Mouse (Mus musculus) neural tube, embryonic 11.5 days (tissue): Measurements from ENCODE around the gene Iqgap1. TPM values are rescaled to one million over a fixed set of nuclear protein-coding genes. Genes with fewer than 3 reads are reported as not detected.
A peak's percentile ranks its signal among the peaks of the same experiment; 100 is the strongest.

Source experiments
- ATAC-seq: fragments of 200-750 bp; cut with Nextera tagmentation; 2 replicates; pipeline ENCODE4 v1.8.0; 2017; ENCODE audit warnings: moderate number of reproducible peaks, mild to moderate bottlenecking, moderate TSS enrichment, moderate library complexity; ENCODE audit not compliant: insufficient read depth, low FRiP score, low TSS enrichment
- DNase-seq: peaks from one replicate; pipeline ENCODE4 v3.0.0-alpha.2; 2015; ENCODE audit warnings: low spot score
- H3K27ac ChIP-seq: fragments of 300-500 bp; sonication (generic); 2 replicates; pipeline ENCODE4 v1.5.1; 2014; ENCODE audit warnings: low read depth, mild to moderate bottlenecking, low read length
- H3K27me3 ChIP-seq: fragments of 300-500 bp; sonication (generic); 2 replicates; pipeline ENCODE4 v1.6.1; 2014; ENCODE audit warnings: mild to moderate bottlenecking, low read length, mixed read lengths; ENCODE audit not compliant: control insufficient read depth, insufficient read depth
- H3K36me3 ChIP-seq: fragments of 300-500 bp; sonication (generic); 2 replicates; pipeline ENCODE4 v1.6.1; 2014; ENCODE audit warnings: mild to moderate bottlenecking, low read length, moderate library complexity, mixed read lengths; ENCODE audit not compliant: control insufficient read depth, insufficient read depth
- H3K4me1 ChIP-seq: fragments of 300-500 bp; sonication (generic); 2 replicates; pipeline ENCODE4 v1.6.1; 2014; ENCODE audit warnings: low read length, mixed read lengths; ENCODE audit not compliant: control insufficient read depth, insufficient read depth
- H3K4me2 ChIP-seq: fragments of 300-500 bp; sonication (generic); 2 replicates; pipeline ENCODE4 v1.6.1; 2014; ENCODE audit warnings: low read depth, mild to moderate bottlenecking, moderate library complexity
- H3K4me3 ChIP-seq: fragments of 300-500 bp; sonication (generic); 2 replicates; pipeline ENCODE4 v1.5.1; 2014; ENCODE audit warnings: low read depth, low read length
- H3K9ac ChIP-seq: fragments of 300-500 bp; sonication (generic); 2 replicates; pipeline ENCODE4 v1.6.1; 2014; ENCODE audit warnings: mild to moderate bottlenecking, low read length
- H3K9me3 ChIP-seq: fragments of 300-500 bp; sonication (generic); 2 replicates; pipeline ENCODE4 v1.6.1; 2016; ENCODE audit warnings: low read length; ENCODE audit not compliant: control insufficient read depth
- WGBS: fragments of 180-500 bp; shearing (Covaris S2); extraction: QIAGEN DNeasy Blood & Tissue Kit; methylation state at CpG from one replicate; pipeline ENCODE4 v1.1.7; 2014; 5-methylcytosine and 5-hydroxymethylcytosine counted together
- polyA plus RNA-seq: library from polyadenylated mRNA; unstranded; fragments of >200 nt; fragmentation: Nextera tagmentation; extraction: Ambion mirVana; gene quantifications from 2 replicates; pipeline ENCODE4 v1.2.1, GENCODE M21; 2014

Gene Iqgap1
- polyA plus RNA-seq, 1 experiment from 2014 or later: 26.4 TPM

DNA sequence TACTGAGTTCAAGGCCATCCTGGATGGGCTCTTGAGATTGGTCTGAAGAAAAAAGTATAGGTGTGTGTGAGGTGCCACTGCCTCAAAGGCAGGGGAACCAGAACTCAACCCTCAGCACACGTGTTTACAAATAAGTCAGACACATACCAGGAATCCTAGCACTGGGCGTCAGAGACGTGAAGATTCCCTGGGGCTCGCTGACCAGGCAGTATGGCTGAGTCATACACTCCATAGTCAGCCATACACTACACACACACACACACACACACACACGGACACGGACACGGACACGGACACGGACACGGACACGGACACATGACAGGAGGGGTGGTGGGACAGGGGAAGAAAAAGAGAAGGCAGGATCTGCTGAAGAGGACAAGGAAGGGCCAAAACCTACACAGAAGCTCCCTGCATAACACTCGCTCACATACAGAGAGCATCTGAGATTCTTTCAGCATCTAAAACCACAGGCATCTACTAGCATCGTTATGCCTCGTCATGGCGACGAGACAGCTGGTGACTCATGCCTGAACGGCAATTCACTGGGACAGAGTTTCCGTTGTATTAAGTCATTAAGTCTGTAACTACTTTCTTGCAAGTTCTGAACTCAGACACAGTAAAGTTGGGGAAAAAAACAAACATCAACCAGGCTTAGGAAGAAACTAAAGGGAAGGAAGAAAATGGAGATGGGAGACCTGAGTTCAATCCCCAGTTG, 2.5 kb upstream of the Iqgap1 start:
- H3K9me3 ChIP-seq: no peaks in the 10 kb centered on the region
- no peak for ATAC-seq
- no peak for DNase-seq
- no peak overlapping the region for H3K4me3 ChIP-seq
- H3K27ac ChIP-seq: no peak overlapping the region
- no peak overlapping the region for H3K4me2 ChIP-seq
- no peak overlapping the region for H3K9ac ChIP-seq
- H3K4me1 ChIP-seq: no peaks in the 10 kb centered on the region
- H3K27me3 ChIP-seq: no peaks in the 10 kb centered on the region
- WGBS: 78% methylated on average over 18 of the region's 18 CpGs
- H3K36me3 ChIP-seq: no peaks in the 10 kb centered on the region

DNA sequence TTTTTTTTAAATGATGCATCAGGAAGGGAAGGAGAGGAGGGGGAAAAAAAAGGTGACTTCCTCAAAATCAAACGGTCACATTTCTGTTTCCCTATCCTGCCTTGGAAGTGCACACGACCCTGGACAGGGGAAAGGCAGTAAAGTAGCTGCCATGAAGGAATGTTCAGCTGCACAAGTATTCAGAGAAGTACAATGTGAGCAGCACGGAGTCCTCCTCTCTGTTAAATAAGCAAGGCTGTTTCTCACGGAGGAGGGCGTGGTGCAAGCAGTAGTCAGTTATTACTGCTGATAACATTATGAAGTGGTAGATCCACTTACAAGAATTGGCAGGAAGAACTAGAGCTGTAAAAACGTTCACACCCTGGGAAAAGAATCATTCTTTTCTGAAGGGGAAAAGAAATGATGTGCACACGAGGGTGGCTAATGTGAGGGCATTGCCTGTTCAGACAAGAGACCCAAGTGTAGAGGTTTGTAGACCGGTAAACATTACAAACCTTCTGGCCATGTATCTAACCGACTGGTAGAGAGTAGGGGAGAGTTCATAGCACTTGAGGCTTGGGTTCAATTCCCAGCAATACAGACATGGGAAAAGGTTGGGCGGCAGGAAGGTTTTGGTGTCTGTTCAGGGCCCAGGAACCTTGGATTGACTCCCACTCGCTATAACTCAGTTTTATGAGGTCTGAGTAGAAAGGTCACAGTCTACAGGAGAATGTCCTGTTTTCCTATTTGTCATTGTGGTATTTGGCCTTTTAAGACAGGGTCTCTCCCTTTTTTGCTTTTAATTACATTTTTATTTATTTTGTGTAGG, 1.7 kb downstream of the Iqgap1 start:
- H3K4me3 ChIP-seq: no peak overlapping the region
- no peaks in the 10 kb centered on the region for H3K36me3 ChIP-seq
- no peak overlapping the region for H3K9ac ChIP-seq
- no peaks in the 10 kb centered on the region for H3K9me3 ChIP-seq
- H3K4me1 ChIP-seq: no peaks in the 10 kb centered on the region
- 72% methylated on average over 11 of the region's 11 CpGs for WGBS
- no peaks in the 10 kb centered on the region for H3K27me3 ChIP-seq
- no peak for DNase-seq
- H3K27ac ChIP-seq: no peak overlapping the region
- H3K4me2 ChIP-seq: no peak overlapping the region
- ATAC-seq: no peak

DNA sequence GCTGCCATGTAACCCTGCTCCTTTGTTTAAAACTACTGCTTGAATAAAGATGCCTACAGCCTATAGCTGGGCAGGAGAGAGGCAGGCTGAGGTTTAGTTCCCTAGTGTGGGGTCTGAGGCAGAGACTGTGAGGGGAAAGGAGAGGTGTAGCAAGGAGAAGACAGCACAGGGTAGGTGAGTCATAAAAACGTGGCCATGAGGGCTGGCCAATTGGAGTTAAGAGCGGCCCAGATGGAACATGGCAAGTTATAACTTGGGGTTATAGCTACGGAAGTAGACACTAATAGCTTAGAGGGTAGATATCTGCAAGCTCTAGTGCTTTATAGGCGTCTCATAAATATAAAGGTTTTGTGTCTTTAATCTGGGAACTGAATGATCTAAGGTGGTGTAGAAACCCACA, 2.5 kb downstream of the Iqgap1 start:
- ATAC-seq: no peak

GRCm38 (mm10) chr7:80820838-80821237, 4.9 kb downstream of the Iqgap1 start:
- Histone ChIP-seq H3K36me3 (no peaks in the 10 kb centered on the region), H3K9ac (no peak overlapping the region), H3K27me3 (no peaks in the 10 kb centered on the region), H3K4me3 (no peak overlapping the region), H3K27ac (no peak overlapping the region), H3K4me2 (no peak overlapping the region), H3K9me3 (no peaks in the 10 kb centered on the region), H3K4me1 (no peaks in the 10 kb centered on the region)
- 63% methylated on average over 4 of the region's 4 CpGs for WGBS
- ATAC-seq (no peak), DNase-seq (no peak)

More for the DNA sequence above, 2.5 kb downstream of the Iqgap1 start:
- no peaks in the 10 kb centered on the region for H3K36me3 ChIP-seq
- no peaks in the 10 kb centered on the region for H3K9me3 ChIP-seq
- no peak overlapping the region for H3K9ac ChIP-seq
- no peak overlapping the region for H3K4me2 ChIP-seq
- no peak for DNase-seq
- no peaks in the 10 kb centered on the region for H3K4me1 ChIP-seq
- no peak overlapping the region for H3K4me3 ChIP-seq
- WGBS: 85% methylated on average over 4 of the region's 4 CpGs
- H3K27me3 ChIP-seq: no peaks in the 10 kb centered on the region
- H3K27ac ChIP-seq: no peak overlapping the region

DNA sequence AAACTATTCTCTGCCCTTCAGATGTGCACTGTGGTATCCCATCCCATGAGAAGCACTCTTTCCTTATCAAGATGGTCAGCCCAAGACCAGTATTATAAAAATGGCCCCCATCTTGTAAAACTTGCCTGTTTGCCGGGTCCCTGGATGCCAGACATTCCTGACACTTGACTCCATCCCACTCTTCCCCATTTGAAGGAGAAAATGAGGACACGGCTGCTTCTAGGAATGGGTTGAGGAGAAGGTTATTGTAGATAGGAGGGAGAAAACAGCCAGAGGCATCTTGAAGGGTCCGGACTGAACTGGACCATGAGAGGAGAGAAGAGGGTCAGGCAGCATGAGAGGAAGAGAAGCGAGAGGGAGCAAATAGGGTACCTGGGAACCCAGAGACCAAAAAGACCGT, 9.1 kb downstream of the Iqgap1 start:
- no peaks in the 10 kb centered on the region for H3K36me3 ChIP-seq
- ATAC-seq (no peak), DNase-seq (no peak)
- H3K4me1 ChIP-seq: no peaks in the 10 kb centered on the region
- no peak overlapping the region for H3K4me3 ChIP-seq
- no peak overlapping the region for H3K4me2 ChIP-seq
- H3K9me3 ChIP-seq: no peaks in the 10 kb centered on the region
- WGBS: 72% methylated on average over 5 of the region's 5 CpGs
- no peak overlapping the region for H3K27ac ChIP-seq
- H3K9ac ChIP-seq: no peak overlapping the region
- H3K27me3 ChIP-seq: no peaks in the 10 kb centered on the region

DNA sequence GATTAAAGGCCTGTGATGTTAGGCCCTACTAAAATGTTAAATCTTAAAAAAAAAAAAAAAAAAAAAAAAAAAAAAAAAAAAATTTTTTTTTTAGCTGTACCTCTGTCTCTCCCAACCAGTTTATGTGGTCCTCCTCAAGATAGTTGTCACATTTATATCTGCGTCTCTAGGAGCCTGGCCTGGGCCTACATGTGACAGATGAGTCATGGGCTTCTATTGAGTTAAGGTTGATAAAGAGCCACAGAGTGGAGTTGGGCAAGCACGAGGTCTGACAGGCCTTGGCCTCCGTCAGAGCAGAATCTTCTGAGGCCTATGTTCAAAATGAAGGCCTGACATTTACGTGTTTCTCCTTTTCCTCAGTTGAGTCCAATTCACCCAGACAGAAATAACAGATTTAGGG, 12.4 kb downstream of the Iqgap1 start:
- no peaks in the 10 kb centered on the region for H3K4me1 ChIP-seq
- ATAC-seq: no peak
- H3K27me3 ChIP-seq: no peaks in the 10 kb centered on the region
- no peak overlapping the region for H3K27ac ChIP-seq
- DNase-seq: no peak
- H3K36me3 ChIP-seq: no peaks in the 10 kb centered on the region
- no peak overlapping the region for H3K4me2 ChIP-seq
- H3K9me3 ChIP-seq: no peaks in the 10 kb centered on the region
- WGBS: 91% methylated on average over 4 of the region's 4 CpGs
- H3K4me3 ChIP-seq: no peak overlapping the region
- no peak overlapping the region for H3K9ac ChIP-seq

GRCm38 (mm10) chr7:80806331-80806730, 19.4 kb downstream of the Iqgap1 start:
- DNase-seq (no peak), ATAC-seq (no peak)
- H3K4me3 ChIP-seq: no peak overlapping the region
- peaks cover 12% of the 10 kb centered on the region; the same call in 1 of the 2 replicates for H3K4me1 ChIP-seq
- no peaks in the 10 kb centered on the region for H3K36me3 ChIP-seq
- no peaks in the 10 kb centered on the region for H3K9me3 ChIP-seq
- no peak overlapping the region for H3K9ac ChIP-seq
- H3K4me2 ChIP-seq: no peak overlapping the region
- no peaks in the 10 kb centered on the region for H3K27me3 ChIP-seq
- H3K27ac ChIP-seq: no peak overlapping the region
- 86% methylated on average over 4 of the region's 4 CpGs for WGBS

DNA sequence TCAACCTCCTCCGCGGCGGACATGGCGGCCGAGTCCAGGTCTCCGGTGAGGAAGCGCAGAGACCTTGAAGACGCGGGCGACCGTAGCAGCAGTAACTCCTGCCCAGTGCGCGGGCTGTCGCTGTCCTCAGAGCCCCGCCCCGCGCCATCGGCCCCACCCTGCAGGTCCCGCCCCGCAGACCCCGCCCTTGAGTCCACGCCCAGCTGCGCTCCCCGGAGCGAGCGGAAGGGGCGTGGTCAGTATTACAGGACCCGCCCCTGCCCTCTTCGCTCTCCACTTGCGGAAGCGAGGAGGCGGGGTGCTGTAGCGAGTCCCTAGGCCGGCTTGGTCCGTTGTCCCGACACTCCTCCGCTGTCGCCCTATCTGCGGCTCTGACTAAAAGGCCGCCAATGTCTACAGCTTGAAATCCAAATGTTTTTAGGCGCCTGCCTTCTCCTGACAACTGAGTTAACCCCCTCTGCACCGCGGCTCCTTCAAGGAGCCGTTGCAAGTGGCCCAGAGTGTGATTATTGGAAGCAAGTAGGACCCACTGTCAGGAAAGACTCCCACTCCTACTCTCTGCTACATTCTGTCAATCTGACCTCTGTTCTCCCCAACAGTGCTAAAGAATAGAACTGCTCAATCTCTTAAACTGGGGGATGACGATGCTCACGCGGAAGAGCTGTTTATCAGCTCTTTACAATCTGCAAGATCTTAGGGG, 22.5 kb downstream of the Iqgap1 start:
- H3K9me3 ChIP-seq: no peaks in the 10 kb centered on the region
- H3K4me1 ChIP-seq: peaks cover 12% of the 10 kb centered on the region; the same call in 1 of the 2 replicates
- H3K4me2 ChIP-seq: peak overlapping the region; percentile 90
- no peaks in the 10 kb centered on the region for H3K27me3 ChIP-seq
- H3K4me3 ChIP-seq: peak overlapping the region; percentile 85
- under 1% methylated on average over 37 of the region's 47 CpGs for WGBS
- H3K9ac ChIP-seq: peak overlapping the region; percentile 81
- H3K36me3 ChIP-seq: peaks cover 5% of the 10 kb centered on the region; the same call in 1 of the 2 replicates
- DNase-seq: peak; percentile 98
- peak overlapping the region; percentile 79 for H3K27ac ChIP-seq
- ATAC-seq: peak; percentile 99
